Mouse (Mus musculus): ENCODE results near the gene Hook2. TPM values are rescaled to one million over a fixed set of nuclear protein-coding genes. Genes with fewer than 3 reads are reported as not detected.
A peak's percentile ranks its signal among the peaks of the same experiment; 100 is the strongest.

The Hook2 gene
- 1 to 10 TPM; 2.7 to 2.9 TPM for total RNA-seq (2021)

- DNase-seq, result peak; percentile 97
- intact Hi-C loops (cut with DNase I), result loop anchor here (1.0 kb wide), 1 partner anchor 15 kb away; no protein-coding TSS in a partner anchor
These were observed at the start of gene Hook2 for GRCm38 (mm10) chr8:84990349-84990748. TSS of gene Hook2 (plus strand) at chr8:84990603.

GRCm38 (mm10) chr8:84943699-84944098 is 46.7 kb upstream of the Hook2 start:
- intact Hi-C loops (cut with DNase I), result no loop called here
- DNase-seq, result no peak

- intact Hi-C loops (cut with DNase I), result no loop called here
- peak in 1 of 2 experiments; percentile 23 for DNase-seq
These were observed 45.8 kb upstream of the Hook2 start for GRCm38 (mm10) chr8:84944478-84945160.

GRCm38 (mm10) chr8:84945235-84945632 is 45.2 kb upstream of the Hook2 start:
- intact Hi-C loops (cut with DNase I), result no loop called here

GRCm38 (mm10) chr8:84945633-84946527 is 44.5 kb upstream of the Hook2 start:
- intact Hi-C loops (cut with DNase I), result no loop called here
- no peak for DNase-seq

More at GRCm38 (mm10) chr8:84945235-84945632, 45.2 kb upstream of the Hook2 start:
- no peak for DNase-seq

GRCm38 (mm10) chr8:84946528-84947240 is 43.7 kb upstream of the Hook2 start, which contains the start of gene Rtbdn:
TSS of gene Rtbdn (plus strand) at chr8:84946991.
- intact Hi-C loops (cut with DNase I), result no loop called here
- DNase-seq, result no peak

GRCm38 (mm10) chr8:84947241-84947545 is 43.2 kb upstream of the Hook2 start:
- DNase-seq, result peak; percentile 56 to 63
- intact Hi-C loops (cut with DNase I), result no loop called here

- DNase-seq, result no peak
- intact Hi-C loops (cut with DNase I), result no loop called here
These were observed 40.6 kb upstream of the Hook2 start for GRCm38 (mm10) chr8:84949753-84950152.

- peak; percentile 31 to 42 for DNase-seq
- intact Hi-C loops (cut with DNase I), result no loop called here
These were observed 37.7 kb upstream of the Hook2 start for GRCm38 (mm10) chr8:84952612-84953255.

- DNase-seq, result peak; percentile 47 to 71
These were observed 33.6 kb upstream of the Hook2 start for GRCm38 (mm10) chr8:84956768-84957167.

GRCm38 (mm10) chr8:84959811-84960210 is 30.6 kb upstream of the Hook2 start:
- intact Hi-C loops (cut with DNase I), result loop anchor here (5.0 kb wide), 2 partner anchors 33 to 37 kb away; no protein-coding TSS in a partner anchor
- DNase-seq, result no peak

More at GRCm38 (mm10) chr8:84956768-84957167, 33.6 kb upstream of the Hook2 start:
- intact Hi-C loops (cut with DNase I), result loop anchor here (5.0 kb wide), 1 partner anchor 41 kb away; no protein-coding TSS in a partner anchor

- intact Hi-C loops (cut with DNase I), result loop anchor here (5.0 kb wide), 1 partner anchor 37 kb away; no protein-coding TSS in a partner anchor
- no peak for DNase-seq
These were observed 26.5 kb upstream of the Hook2 start for GRCm38 (mm10) chr8:84963952-84964351.

GRCm38 (mm10) chr8:84965731-84966291 is 24.6 kb upstream of the Hook2 start:
- intact Hi-C loops (cut with DNase I), result no loop called here
- peak; percentile 89 to 90 for DNase-seq

GRCm38 (mm10) chr8:84966603-84967002 is 23.8 kb upstream of the Hook2 start:
- intact Hi-C loops (cut with DNase I), result no loop called here
- DNase-seq, result peak in 1 of 2 experiments; percentile 6

GRCm38 (mm10) chr8:84967532-84968304 is 22.7 kb upstream of the Hook2 start:
- DNase-seq, result no peak
- intact Hi-C loops (cut with DNase I), result no loop called here

- DNase-seq, result peak in 1 of 2 experiments; percentile 32
- intact Hi-C loops (cut with DNase I), result no loop called here
These were observed 21.8 kb upstream of the Hook2 start for GRCm38 (mm10) chr8:84968650-84969049.

GRCm38 (mm10) chr8:84969241-84970134 is 20.9 kb upstream of the Hook2 start, which contains the start of the genes Gm49661, Prdx2 and Rnaseh2a:
TSS of gene Gm49661 (minus strand) at chr8:84969433.
TSS of gene Prdx2 (plus strand) at chr8:84969587.
TSS of gene Rnaseh2a (minus strand) at chr8:84969767.
- intact Hi-C loops (cut with DNase I), result no loop called here
- DNase-seq, result peak; percentile 75 to 80

All from heart, postnatal 36 days (tissue).